Mouse (Mus musculus) cerebellum, postnatal 25 days (tissue): ENCODE measurements at regions not wholly inside any gene's neighbourhood (a gene's known extent, or its start where the extent isn't known, plus 50 kb on each side); places are given as distances from the start of the nearest gene placed in this dataset.
A peak's percentile ranks its signal among the peaks of the same experiment; 100 is the strongest.
"Not testable (repeated sequence)": the region's sequence is repeated elsewhere in the genome, so short reads cannot be mapped to it uniquely, and the experiment has no call there.

Experiments used
- DNase-seq, 2 experiments: peaks; one replicate each; pipeline ENCODE4 v3.0.0; 2021; ENCODE audit warnings: mixed read lengths in 2 of 2

DNA sequence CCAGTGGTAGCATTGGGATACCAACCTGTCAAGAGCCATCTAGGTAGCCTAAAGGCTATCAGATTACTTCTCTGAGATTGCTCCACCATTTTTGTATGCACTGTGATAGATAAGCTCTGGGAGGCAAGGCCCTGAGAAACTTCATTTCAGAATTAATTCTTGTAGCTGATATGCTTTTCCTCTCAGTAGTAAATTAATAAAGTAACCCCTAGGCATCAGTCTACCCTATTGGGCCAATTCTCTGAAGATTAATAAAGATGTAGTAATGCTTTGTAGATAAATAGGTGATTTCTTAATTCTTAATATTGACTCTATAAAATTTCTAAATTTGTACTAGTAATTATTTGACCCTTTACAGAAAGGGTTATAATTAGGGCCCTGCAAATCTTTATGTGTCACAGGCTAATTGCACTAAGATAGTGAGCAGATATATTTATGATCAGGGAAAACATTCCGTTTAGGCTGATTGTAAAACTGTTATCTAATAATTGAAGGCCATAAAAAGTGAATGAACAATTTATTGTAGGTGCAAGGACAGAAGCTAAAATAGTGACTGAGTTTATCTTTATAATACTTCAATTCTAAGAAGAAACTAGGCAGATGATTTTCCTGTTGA, 384.2 kb upstream of the 1700009N14Rik start:
- no peak for DNase-seq

DNA sequence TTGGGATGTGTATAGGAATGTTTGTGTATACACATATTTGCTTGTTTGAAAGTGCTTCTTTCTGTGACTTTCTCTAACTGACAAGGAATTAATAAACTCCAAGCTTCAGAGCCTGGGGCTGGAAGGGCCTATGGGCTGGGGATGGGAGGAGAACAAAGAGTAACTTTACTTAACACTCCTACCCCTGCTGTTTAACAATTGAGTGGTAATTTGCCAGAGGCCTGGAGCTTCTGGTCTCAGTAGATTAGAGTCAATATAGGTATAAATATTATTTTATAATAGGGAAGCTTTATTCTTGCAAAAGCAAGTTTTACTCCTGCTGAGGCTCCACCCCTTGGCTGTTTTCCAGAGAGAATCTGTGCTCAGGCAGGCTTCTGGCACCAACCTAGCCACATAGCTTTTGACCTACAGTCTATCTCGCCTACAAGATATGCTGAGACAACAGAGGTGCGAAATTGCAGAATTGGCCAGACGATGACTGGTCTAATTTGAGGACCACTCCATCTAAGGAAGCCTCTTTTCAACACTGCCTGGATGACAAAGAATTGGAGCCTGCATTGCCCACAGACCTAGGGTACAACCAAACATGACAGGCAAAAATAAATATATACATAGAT, 382.7 kb upstream of the 1700009N14Rik start:
- DNase-seq = peak in 1 of 2 experiments; percentile 4

GRCm38 (mm10) chr4:39071532-39071931, 378.6 kb upstream of the 1700009N14Rik start:
- DNase-seq = no peak

DNA sequence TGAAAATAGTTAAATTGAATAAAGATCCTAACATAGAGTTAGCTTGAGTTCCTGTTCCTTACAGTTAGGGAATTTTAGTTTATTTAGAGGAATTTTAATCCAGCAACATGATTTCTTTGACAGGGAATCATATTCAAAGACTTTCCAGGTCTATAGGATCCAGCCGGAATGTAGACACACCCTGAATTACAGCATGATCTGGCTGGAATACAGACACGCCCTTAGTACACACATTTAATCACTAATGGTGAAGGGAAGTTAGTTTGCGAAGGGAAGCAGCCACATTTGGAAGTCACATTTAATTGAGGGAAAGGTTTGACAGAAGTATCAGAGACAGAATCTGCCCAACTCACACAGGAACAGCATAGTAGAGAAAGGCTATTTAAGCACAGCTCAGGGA, 361.8 kb upstream of the 1700009N14Rik start:
- no peak for DNase-seq

- DNase-seq = no peak
These were observed 340.9 kb upstream of the 1700009N14Rik start for GRCm38 (mm10) chr4:39109184-39109583.

DNA sequence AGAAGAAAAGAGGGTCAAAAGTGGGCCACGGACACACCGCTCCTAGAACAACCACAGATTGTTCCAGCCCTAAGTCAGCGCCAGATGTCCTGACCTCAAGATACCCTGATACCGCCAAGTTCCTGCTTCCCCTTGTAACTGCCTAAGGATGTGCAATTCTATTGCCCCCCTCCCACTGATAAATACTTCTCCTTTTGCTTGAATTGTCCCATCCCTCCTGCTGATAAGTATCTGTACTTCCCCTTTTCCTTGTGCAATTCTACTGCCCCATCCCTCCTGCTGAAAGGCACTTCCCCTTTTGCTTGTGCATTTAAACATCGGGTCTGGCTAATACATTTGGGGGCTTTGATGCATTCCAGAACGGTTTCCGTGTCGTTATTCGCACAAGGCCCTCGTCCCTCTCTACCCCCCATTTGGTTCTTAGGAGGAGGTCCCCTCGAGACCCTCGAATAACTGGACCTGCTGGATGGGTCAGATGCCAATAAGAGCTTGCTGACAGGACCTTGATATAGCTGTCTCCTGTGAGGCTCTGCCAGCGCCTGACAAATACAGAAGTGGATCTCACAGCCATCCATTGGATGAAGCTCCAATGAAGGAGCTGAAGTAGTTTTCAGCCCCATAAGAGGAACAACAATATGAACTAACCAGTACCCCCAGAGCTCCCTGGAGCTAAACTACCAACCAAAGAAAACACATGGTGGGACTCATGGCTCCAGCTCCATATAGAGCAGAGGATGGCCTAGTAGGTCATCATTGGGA, 336.7 kb upstream of the 1700009N14Rik start:
- DNase-seq = not testable (repeated sequence)

GRCm38 (mm10) chr4:39125528-39125927, 324.6 kb upstream of the 1700009N14Rik start:
- no peak for DNase-seq
